Mouse (Mus musculus) heart, postnatal 0 days (tissue): Measurements from ENCODE around the gene Akr1c18.

Experiments used
- CTCF ChIP-seq: IDR thresholded peaks from 2 replicates; pipeline ENCODE4 v1.5.1; 2016; ENCODE audit warnings: antibody characterized with exemption, control low read depth, low read depth
- EP300 ChIP-seq: IDR thresholded peaks from 2 replicates; pipeline ENCODE4 v1.6.1; 2016; ENCODE audit warnings: antibody characterized with exemption, low read depth

DNA sequence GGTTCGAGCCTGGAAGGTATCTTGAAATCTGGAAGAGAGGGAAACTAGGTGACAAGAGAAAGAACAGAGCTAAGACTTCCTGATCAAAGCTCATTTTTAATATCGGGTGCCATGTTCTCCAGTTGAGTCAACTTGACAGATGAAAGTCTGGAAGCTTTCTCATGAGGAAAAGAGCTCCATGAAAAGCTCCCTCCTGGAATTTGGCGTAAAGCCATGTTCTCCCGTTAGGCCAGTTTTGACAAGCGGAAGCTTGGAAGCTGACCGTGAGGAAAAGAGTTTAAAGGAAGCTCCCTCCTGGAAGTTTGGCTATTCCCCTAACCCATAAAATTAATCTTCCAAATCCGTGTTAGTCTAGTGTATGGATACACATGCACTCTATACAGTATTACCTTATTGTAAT, 27.3 kb downstream of the Akr1c18 start:
- TF ChIP-seq CTCF = no peak
- no peak for TF ChIP-seq EP300
